Mouse (Mus musculus) neural tube, embryonic 11.5 days (tissue): ENCODE measurements around the gene Gm45062. TPM values are rescaled to one million over a fixed set of nuclear protein-coding genes. Genes with fewer than 3 reads are reported as not detected.

Experiments used
- ATAC-seq: fragments of 200-750 bp; cut with Nextera tagmentation; 2 replicates; pipeline ENCODE4 v1.8.0; 2017; ENCODE audit warnings: moderate number of reproducible peaks, mild to moderate bottlenecking, moderate TSS enrichment, moderate library complexity; ENCODE audit not compliant: insufficient read depth, low FRiP score, low TSS enrichment
- DNase-seq: peaks from one replicate; pipeline ENCODE4 v3.0.0-alpha.2; 2015; ENCODE audit warnings: low spot score
- H3K27ac ChIP-seq: fragments of 300-500 bp; sonication (generic); 2 replicates; pipeline ENCODE4 v1.5.1; 2014; ENCODE audit warnings: low read depth, mild to moderate bottlenecking, low read length
- H3K27me3 ChIP-seq: fragments of 300-500 bp; sonication (generic); 2 replicates; pipeline ENCODE4 v1.6.1; 2014; ENCODE audit warnings: mild to moderate bottlenecking, low read length, mixed read lengths; ENCODE audit not compliant: control insufficient read depth, insufficient read depth
- H3K36me3 ChIP-seq: fragments of 300-500 bp; sonication (generic); 2 replicates; pipeline ENCODE4 v1.6.1; 2014; ENCODE audit warnings: mild to moderate bottlenecking, low read length, moderate library complexity, mixed read lengths; ENCODE audit not compliant: control insufficient read depth, insufficient read depth
- H3K4me1 ChIP-seq: fragments of 300-500 bp; sonication (generic); 2 replicates; pipeline ENCODE4 v1.6.1; 2014; ENCODE audit warnings: low read length, mixed read lengths; ENCODE audit not compliant: control insufficient read depth, insufficient read depth
- H3K4me2 ChIP-seq: fragments of 300-500 bp; sonication (generic); 2 replicates; pipeline ENCODE4 v1.6.1; 2014; ENCODE audit warnings: low read depth, mild to moderate bottlenecking, moderate library complexity
- H3K4me3 ChIP-seq: fragments of 300-500 bp; sonication (generic); 2 replicates; pipeline ENCODE4 v1.5.1; 2014; ENCODE audit warnings: low read depth, low read length
- H3K9ac ChIP-seq: fragments of 300-500 bp; sonication (generic); 2 replicates; pipeline ENCODE4 v1.6.1; 2014; ENCODE audit warnings: mild to moderate bottlenecking, low read length
- H3K9me3 ChIP-seq: fragments of 300-500 bp; sonication (generic); 2 replicates; pipeline ENCODE4 v1.6.1; 2016; ENCODE audit warnings: low read length; ENCODE audit not compliant: control insufficient read depth
- WGBS: fragments of 180-500 bp; shearing (Covaris S2); extraction: QIAGEN DNeasy Blood & Tissue Kit; methylation state at CpG from one replicate; pipeline ENCODE4 v1.1.7; 2014; 5-methylcytosine and 5-hydroxymethylcytosine counted together
- polyA plus RNA-seq: library from polyadenylated mRNA; unstranded; fragments of >200 nt; fragmentation: Nextera tagmentation; extraction: Ambion mirVana; gene quantifications from 2 replicates; pipeline ENCODE4 v1.2.1, GENCODE M21; 2014

Gene Gm45062
- polyA plus RNA-seq, 1 experiment from 2014 or later: 18.3 TPM

GRCm38 (mm10) chr6:8370624-8371023, 111.4 kb downstream of the Gm45062 start:
- no peak for ATAC-seq
- Histone ChIP-seq H3K27me3 (no peaks in the 10 kb centered on the region), H3K4me2 (no peak overlapping the region), H3K4me1 (no peaks in the 10 kb centered on the region), H3K9ac (no peak overlapping the region), H3K27ac (no peak overlapping the region), H3K4me3 (no peak overlapping the region), H3K36me3 (no peaks in the 10 kb centered on the region), H3K9me3 (no peaks in the 10 kb centered on the region)
- 86% methylated on average over 3 of the region's 3 CpGs for WGBS
- no peak for DNase-seq

GRCm38 (mm10) chr6:8373051-8373450, 113.8 kb downstream of the Gm45062 start:
- Histone ChIP-seq H3K27ac (no peak overlapping the region), H3K36me3 (no peaks in the 10 kb centered on the region), H3K4me1 (no peaks in the 10 kb centered on the region), H3K4me2 (no peak overlapping the region), H3K4me3 (no peak overlapping the region), H3K9me3 (no peaks in the 10 kb centered on the region), H3K27me3 (no peaks in the 10 kb centered on the region), H3K9ac (no peak overlapping the region)
- 70% methylated on average over 2 of the region's 2 CpGs for WGBS
- no peak for DNase-seq
- no peak for ATAC-seq

DNA sequence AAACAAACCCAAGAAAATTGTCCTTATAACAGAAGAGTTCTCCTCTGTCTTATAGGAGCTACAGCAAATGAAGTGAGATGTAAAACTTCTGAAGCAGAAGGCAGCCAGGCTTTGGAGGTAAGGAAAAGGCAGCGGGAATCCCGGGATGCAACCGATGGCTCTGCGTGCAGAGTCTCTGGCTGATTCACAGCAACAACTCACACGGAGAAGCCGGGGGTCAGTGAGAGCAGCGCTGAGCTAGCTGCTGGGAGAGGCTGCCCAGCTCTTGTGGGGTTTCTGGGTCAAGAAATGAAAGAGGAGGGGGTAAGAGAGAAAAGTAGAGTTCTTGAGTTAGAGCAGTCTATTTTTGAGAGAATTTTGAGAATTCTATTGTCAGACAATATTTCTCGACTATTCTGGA, 114.6 kb downstream of the Gm45062 start:
- 61% methylated on average over 8 of the region's 8 CpGs for WGBS
- Histone ChIP-seq H3K4me1 (no peaks in the 10 kb centered on the region), H3K9ac (no peak overlapping the region), H3K4me3 (no peak overlapping the region), H3K9me3 (no peaks in the 10 kb centered on the region), H3K27me3 (no peaks in the 10 kb centered on the region), H3K4me2 (no peak overlapping the region), H3K27ac (no peak overlapping the region), H3K36me3 (no peaks in the 10 kb centered on the region)
- DNase-seq: no peak
- ATAC-seq: no peak

DNA sequence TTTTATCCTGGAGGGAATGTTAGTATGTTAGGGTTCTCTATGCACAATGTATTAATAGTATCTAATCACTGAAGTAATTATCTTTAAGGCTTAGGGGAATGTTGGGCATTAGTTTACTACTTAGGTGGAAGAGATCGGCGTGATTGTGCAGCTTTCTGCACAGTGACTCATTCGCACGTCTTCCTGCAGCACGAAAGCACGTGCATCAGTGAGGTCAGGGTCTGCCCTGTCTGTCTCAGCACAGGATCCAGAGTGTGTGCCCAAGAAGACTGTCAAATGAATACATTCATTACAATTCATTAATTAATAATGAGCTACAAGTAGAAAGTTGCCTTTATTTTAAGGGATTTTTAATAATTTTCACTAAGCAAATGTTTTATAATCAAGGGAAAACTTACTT, 115.0 kb downstream of the Gm45062 start:
- 85% methylated on average over 6 of the region's 6 CpGs for WGBS
- DNase-seq (no peak), ATAC-seq (no peak)
- Histone ChIP-seq H3K27ac (no peak overlapping the region), H3K4me1 (no peaks in the 10 kb centered on the region), H3K4me3 (no peak overlapping the region), H3K9me3 (no peaks in the 10 kb centered on the region), H3K27me3 (no peaks in the 10 kb centered on the region), H3K9ac (no peak overlapping the region), H3K4me2 (no peak overlapping the region), H3K36me3 (no peaks in the 10 kb centered on the region)

DNA sequence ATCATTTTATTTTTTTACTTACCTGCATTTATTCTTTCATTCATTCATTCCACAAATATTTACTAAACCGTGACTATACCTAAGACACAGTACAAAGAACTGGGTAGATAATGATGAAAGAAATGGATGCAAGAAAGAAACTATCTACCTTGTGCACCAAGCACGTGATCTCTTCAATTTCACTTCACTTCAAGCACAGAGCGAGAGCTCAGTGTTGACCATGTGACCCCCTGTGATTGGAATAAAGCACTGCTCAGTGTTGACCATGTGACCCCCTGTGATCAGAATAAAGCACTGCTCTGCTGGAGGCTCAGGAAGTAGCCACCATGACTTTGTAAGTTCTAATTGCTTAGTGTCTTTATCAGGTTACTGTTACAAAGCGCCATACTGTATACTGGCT, 115.5 kb downstream of the Gm45062 start:
- Histone ChIP-seq H3K36me3 (no peaks in the 10 kb centered on the region), H3K9ac (no peak overlapping the region), H3K9me3 (no peaks in the 10 kb centered on the region), H3K4me2 (no peak overlapping the region), H3K4me3 (no peak overlapping the region), H3K27me3 (no peaks in the 10 kb centered on the region), H3K4me1 (no peaks in the 10 kb centered on the region), H3K27ac (no peak overlapping the region)
- DNase-seq (no peak), ATAC-seq (no peak)
- WGBS: 87% methylated on average over 4 of the region's 4 CpGs

GRCm38 (mm10) chr6:8376351-8376750, 117.1 kb downstream of the Gm45062 start:
- no peak overlapping the region for H3K27ac ChIP-seq
- H3K9me3 ChIP-seq: no peaks in the 10 kb centered on the region
- no peak overlapping the region for H3K4me3 ChIP-seq
- no peak for ATAC-seq
- no peak overlapping the region for H3K9ac ChIP-seq
- H3K4me1 ChIP-seq: no peaks in the 10 kb centered on the region
- 92% methylated on average over 5 of the region's 5 CpGs for WGBS
- no peaks in the 10 kb centered on the region for H3K27me3 ChIP-seq
- H3K4me2 ChIP-seq: no peak overlapping the region
- no peak for DNase-seq
- no peaks in the 10 kb centered on the region for H3K36me3 ChIP-seq

DNA sequence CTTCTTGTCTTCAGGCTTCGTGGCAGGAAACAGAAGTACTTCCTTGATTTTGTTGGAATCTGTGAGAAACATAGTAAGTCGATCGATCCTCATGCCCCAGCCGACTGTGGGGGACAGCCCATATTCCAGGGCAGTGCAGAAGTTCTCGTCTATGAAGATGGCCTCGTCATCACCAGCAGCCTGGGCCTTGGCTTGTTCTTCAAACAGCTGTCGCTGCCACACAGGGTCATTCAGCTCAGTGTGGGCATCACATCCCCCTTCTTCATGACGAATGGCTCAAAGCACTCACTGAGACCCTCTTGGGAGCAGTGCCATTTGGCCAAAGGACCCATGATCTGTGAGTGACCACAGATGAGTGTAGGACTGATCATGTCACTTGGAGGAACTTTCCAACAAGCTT, 118.4 kb downstream of the Gm45062 start:
- ATAC-seq (no peak), DNase-seq (no peak)
- WGBS: 88% methylated on average over 8 of the region's 8 CpGs
- Histone ChIP-seq H3K36me3 (no peaks in the 10 kb centered on the region), H3K4me2 (no peak overlapping the region), H3K4me1 (no peaks in the 10 kb centered on the region), H3K9me3 (no peaks in the 10 kb centered on the region), H3K4me3 (no peak overlapping the region), H3K9ac (no peak overlapping the region), H3K27me3 (no peaks in the 10 kb centered on the region), H3K27ac (no peak overlapping the region)

DNA sequence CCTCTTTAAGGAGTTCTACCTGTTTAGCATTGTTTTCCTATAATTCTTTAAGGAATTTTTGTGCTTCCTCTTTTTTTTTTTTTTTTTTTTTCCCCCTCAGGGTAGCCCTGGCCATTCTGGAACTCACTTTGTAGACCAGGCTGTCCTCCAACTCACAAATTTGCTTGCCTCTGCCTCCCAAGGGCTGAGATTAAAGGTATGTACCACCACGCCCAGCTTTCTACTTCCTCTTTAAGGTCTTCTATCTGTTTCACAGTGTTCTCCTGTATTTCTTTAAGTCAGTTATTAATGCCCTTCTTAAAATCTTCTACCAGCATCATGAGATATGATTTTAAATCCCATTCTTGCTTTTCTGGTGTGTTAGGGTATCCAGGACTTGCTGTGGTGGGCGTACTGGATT, 130.1 kb downstream of the Gm45062 start:
- no peaks in the 10 kb centered on the region for H3K4me1 ChIP-seq
- H3K27me3 ChIP-seq: no peaks in the 10 kb centered on the region
- no peak for ATAC-seq
- H3K4me2 ChIP-seq: no peak overlapping the region
- H3K36me3 ChIP-seq: no peaks in the 10 kb centered on the region
- no peak overlapping the region for H3K4me3 ChIP-seq
- no peak overlapping the region for H3K9ac ChIP-seq
- no peak overlapping the region for H3K27ac ChIP-seq
- DNase-seq: no peak
- WGBS: 96% methylated on average over 2 of the region's 2 CpGs
- H3K9me3 ChIP-seq: no peaks in the 10 kb centered on the region

- no peak overlapping the region for H3K4me3 ChIP-seq
- no peaks in the 10 kb centered on the region for H3K4me1 ChIP-seq
- ATAC-seq (no peak), DNase-seq (no peak)
- no peak overlapping the region for H3K4me2 ChIP-seq
- no peaks in the 10 kb centered on the region for H3K36me3 ChIP-seq
- WGBS: 96% methylated on average over 6 of the region's 6 CpGs
- H3K27ac ChIP-seq: no peak overlapping the region
- no peaks in the 10 kb centered on the region for H3K27me3 ChIP-seq
- no peaks in the 10 kb centered on the region for H3K9me3 ChIP-seq
- H3K9ac ChIP-seq: no peak overlapping the region
Measured at GRCm38 (mm10) chr6:8390296-8390695, 131.0 kb downstream of the Gm45062 start.
